Mouse (Mus musculus) gastrocnemius, postnatal 10 days (tissue): ENCODE results near the gene Fanca. TPM values are rescaled to one million over a fixed set of nuclear protein-coding genes. Genes with fewer than 3 reads are reported as not detected.
"Not testable (repeated sequence)": the region's sequence is repeated elsewhere in the genome, so short reads cannot be mapped to it uniquely, and the experiment has no call there.

Source experiments
- DNase-seq: peaks from one replicate; pipeline ENCODE4 v3.0.0; 2021; ENCODE audit warnings: mixed read lengths
- total RNA-seq, 2 experiments: library from RNA; stranded (reverse); gene quantifications; 2 replicates each; pipeline ENCODE4 v1.2.3; 2021

Fanca gene
- total RNA-seq, 2 experiments from 2014 or later = 4.6 to 6.2 TPM

- peak; percentile 21 for DNase-seq
Measured at GRCm38 (mm10) chr8:123271147-123271546, 47.2 kb downstream of the Fanca start.

DNA sequence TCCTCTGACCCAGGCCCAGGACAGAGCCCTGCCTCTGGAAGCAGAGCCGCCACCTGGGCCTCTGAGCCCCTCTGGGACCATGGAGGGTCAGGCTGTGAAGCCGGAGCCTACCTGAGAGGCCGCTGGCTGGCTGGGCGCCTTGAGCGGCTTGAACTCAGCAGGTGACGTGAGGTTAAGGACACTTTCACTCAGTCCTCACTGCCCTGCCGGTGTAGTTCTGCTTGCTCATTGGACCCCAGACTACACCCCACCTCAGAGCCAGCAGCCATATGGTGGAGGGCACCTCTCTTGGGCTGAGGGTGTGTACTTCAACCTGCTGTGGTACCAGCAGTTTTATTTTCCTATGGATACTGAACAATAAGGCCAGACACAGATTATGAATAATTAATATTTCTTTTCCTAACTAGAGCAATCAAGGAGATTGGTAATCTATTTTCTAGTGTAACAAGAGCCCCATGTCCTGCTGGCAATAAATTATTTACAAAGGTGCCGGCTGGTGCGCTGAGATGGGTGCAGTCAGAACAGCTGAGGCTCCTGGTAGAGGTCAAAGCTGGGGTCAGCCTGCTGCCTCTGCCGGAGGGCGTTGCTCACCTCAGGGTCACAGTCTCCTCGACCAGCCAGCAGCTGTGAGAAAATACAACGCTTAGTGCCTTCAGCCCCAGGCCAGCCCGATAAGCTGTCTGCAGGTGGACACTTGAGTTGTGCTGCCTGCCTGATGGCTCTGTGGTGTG is 50.3 kb downstream of the Fanca start:
- DNase-seq = no peak

DNA sequence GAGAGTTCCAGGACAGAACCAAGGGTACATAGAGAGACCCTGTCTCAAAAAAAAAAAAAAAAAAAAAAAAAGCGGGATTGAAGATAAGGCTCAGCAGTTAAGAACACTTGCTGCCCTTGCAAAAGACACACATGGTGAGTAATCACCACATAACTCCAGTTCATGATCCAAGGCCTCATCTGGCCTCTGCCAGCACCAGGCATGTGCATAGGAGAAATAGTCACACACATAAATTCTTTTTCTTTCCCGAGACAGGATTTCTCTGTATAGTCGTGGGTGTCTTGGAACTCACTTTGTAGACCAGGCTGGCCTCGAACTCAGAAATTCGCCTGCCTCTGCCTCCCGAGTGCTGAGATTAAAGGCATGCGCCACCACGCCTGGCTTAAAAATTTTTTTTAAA is 60.8 kb downstream of the Fanca start:
- DNase-seq = not testable (repeated sequence)

GRCm38 (mm10) chr8:123257114-123257513 is 61.3 kb downstream of the Fanca start:
- DNase-seq = no peak

DNA sequence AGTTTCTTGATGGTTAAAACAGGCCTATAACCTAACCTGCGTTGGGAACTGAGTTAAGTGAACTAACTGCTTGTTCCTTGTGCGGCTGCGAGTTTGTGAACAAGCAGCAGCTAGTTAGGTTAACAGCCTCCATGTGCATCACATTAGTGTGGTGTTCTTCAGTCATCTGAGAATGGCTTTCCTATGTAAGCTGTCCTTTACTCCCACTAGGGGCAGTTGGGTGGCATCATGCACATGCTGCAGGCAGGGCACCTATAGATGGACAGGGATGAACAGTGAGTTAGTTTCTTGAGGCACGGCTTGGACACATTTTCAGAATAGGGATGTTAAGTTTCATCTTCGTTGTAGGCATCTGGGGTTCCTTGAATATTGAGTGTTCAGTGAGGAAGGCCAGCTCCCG is 63.2 kb downstream of the Fanca start:
- no peak for DNase-seq

GRCm38 (mm10) chr8:123254099-123254885 is 64.1 kb downstream of the Fanca start, which contains the start of the genes Zfp276 and Vps9d1:
TSS of gene Zfp276 (plus strand) at chr8:123254195.
TSS of gene Vps9d1 (minus strand) at chr8:123254348.
- DNase-seq = peak; percentile 91

DNA sequence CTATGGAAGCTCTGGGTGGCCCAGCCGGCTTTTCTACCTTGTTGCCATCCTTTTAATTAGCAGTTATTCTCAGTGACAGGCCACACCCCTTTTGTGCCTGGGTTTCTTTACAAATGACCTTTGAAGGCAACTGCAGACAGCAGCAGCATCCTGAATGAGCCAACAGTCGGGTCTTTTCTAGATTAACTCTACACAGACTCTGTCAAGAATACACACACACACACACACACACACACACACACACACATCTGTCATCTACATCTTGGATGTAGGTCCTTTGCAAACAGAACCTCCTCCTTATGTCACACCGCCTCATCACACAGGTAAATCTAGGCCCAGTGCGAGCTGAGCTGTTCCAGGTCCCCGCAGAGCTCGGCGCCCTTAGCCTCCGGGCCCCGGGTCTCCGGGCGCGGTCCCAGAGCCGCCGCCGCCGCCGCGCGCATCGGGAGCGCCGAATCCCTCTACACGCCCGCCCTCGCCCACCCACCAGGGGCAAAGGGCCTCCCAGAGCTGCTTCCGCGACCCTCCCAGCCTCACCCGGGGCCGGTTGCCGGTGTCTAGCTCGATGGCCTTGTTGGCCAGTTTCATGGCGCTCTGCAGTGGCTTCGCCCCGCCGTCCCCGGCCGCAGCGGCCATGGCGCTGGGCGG is 64.8 kb downstream of the Fanca start:
- no peak for DNase-seq

DNA sequence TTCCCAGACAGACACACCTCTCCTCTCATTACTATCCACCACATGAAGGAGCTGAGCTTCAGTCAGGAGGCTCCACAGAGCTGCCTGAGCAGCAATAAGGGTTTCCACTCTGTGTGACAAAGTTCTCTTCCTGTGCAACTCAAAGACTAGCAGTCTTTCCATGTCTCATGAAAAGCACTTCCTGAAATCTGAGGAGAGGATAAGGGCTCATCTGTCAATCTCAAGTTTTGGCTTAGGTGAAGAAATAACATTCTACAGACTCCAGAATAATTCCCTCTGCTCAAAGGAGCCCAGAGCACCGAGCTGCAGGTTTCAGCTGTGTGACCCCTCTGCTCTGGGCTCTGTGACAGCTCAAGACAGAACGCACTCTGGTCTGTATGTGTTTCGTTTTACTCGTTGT is 65.5 kb downstream of the Fanca start:
- DNase-seq = no peak

- no peak for DNase-seq
Measured at GRCm38 (mm10) chr8:123250940-123251339, 67.4 kb downstream of the Fanca start.

- DNase-seq = no peak
Measured at GRCm38 (mm10) chr8:123248596-123248995, 69.8 kb downstream of the Fanca start.

DNA sequence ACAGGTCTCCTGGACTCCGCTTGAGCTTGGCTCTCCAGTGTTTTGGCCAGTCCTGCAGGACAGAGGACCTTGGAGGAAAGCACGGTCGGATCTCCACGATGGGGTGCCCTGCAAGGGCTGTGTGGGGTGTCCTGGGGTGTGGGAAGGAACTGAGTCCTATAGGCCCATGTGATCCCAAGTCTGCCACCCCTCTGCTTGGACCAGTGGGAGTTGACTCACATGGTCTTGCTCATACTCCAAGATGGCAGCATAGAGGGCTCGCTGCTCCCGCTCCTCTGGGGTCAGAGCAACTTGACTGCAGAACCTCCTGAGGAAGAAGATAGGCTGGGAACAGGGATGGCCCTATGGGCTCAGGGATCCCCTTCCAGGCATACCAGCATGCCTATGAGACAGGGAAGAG is 70.6 kb downstream of the Fanca start:
- no peak for DNase-seq

DNA sequence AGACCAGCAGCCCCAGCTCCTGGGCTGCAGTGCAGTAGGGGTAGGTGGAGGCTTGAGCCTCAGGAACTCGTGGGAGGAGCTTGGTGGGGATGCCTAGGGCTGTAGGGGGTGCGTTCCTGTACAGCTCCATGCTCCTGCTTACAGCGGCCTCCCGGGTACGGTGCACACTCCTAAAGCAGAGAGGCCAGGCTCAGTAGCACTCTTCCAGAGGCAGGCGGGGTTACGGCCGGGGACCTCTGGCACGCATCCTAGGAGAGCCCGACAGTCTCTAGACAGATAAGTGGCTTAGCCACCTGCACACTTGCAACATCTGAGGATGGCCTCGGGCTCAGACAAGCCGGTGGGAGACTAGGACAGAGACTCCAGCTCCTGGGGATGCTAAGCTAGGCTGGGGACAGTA is 72.8 kb downstream of the Fanca start:
- no peak for DNase-seq

DNA sequence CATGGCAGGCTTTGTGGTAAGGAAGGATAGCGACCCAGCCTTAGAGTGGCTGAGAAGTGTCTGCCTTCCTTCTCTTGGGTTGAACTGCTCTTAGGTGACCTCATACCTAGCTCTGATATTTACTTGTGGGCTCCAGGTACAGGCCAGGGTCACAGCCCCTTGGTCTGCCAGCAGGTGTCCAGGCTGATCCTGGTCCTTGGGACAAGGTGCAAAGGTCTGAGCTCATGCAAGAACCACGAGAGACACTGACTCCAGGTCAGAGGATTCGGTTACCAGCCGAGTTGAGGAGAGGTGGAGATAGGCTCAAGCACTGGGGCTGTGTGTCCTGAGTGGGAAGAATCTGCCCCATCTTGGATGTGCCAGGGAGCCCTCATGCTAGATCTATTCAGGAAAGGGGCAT is 74.0 kb downstream of the Fanca start:
- no peak for DNase-seq

DNA sequence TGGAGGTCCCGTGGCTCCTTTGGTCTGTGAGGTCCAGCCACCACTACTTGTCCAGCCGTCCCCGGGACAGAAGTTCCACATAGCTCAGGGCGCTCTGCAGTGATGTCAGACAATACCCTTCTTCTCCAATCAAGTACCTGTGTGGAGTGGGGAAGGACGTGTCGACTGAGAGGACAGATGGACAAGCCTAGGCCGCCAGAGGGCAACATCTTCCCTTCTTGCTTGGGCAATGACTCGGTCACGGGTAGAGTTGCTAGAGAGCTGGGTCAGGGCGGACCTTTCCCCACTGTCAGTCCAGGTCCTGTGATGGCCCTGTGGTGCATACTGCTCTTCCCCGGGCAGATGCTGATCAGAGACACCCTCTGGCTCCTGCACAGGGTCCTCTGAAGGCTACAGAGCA is 75.3 kb downstream of the Fanca start:
- no peak for DNase-seq

DNA sequence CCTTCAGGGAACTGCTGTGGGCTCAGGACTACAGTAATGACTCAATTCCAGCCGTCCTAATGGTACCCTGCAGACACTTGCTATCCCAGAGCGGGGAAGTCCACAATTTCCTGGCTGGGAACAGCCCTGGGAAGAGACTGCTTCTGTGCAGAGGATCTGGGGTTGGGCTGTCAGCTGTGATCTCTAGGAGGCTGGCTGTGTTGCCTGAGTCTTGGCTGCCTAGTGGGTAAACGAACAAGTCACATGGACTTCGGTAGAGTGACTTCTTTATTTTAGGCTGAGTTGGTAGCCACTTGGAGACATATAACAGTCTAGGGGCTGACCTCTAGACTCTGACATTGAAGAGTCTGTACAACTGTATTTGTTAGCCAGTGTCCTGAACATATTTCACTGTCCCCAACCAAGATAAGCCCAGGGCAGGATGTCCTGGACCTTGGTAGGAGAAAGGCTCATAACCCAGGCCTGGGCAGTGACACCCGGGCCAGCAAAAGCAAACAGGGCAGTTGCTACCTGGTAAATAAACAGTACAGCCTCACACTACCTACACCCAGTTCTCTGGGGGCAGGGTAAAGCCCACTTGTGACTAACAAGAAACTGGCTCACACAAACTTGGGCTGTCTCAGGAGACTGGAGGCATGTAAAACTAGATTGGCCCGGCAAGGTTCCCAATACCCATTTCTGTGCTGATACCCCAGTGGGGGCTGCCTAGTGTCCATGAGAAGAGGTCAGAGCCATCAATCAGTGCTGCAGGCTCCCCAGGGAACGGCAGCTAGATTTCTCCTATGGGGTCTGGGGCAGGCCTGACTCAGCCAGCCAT is 76.1 kb downstream of the Fanca start:
- DNase-seq = no peak

DNA sequence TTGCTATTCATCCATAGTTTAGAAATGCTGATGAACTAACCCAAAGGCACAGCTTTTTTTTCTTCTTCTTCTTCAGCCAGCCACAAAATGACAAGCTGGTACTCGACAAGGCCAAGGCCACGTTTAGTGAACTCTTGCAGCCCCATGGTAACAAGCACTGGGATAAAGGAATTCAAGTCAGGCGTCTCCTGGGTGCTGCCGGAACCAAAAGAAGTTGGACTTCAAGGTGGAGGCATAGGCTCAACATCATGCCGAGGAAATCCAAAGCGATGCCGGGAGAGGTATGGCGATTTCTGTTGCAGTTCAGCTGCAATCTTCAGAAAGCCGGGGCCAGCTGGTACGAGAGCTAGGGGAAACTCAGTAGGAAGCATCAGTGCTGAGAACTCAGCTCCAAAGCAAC is 79.0 kb downstream of the Fanca start:
- DNase-seq = no peak

GRCm38 (mm10) chr8:123235520-123236497 is 82.6 kb downstream of the Fanca start, which contains the start of gene Spata2l:
TSS of gene Spata2l (minus strand) at chr8:123236233.
- peak; percentile 75 for DNase-seq

DNA sequence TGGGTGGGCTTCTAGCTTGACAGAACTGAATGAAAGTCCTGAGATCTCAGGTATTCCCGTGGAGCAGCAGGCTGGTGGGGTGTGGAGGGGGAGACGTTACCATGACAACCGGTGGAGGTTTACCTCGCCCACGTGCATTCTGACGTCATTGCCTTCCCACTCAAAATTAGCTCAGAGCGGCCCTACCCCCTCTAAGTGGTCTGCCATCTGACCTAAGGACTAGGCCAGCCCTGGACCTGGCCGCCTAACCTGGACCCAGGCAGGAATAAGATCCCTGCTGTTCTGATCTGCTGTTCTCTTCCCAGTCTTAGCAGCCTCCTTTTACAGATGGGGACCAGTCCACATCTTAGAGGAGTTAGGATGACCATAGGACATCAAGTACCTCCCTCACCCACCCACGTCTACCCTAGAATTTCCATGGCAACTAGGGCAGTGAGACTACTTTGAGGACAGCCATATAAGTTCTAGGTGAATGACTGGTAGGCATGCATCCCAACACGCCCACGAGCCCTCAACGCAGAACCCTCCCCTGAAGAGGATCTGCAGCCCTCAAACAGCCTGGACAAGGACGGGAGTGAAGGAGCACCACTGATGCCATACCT is 83.4 kb downstream of the Fanca start:
- DNase-seq = no peak

DNA sequence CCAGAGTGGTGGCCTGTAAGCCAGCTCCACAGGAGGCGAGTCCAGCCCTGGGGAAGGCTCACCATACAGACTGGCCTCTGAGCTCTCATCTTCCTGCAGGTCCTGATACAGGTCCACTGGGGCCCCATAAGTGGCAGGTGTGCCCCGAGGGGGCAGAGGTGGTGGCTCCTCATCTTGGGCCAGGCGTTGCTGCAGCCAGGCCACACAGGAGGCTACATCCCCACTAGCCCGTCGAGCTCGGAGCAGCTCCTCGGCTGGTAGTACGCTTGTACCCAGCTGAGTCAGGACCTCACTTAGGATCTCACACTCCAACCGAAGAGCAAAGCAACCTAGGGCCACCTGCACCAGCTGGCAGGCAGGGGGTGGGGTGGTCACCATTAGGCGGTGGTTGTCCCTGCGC is 84.6 kb downstream of the Fanca start:
- no peak for DNase-seq

DNA sequence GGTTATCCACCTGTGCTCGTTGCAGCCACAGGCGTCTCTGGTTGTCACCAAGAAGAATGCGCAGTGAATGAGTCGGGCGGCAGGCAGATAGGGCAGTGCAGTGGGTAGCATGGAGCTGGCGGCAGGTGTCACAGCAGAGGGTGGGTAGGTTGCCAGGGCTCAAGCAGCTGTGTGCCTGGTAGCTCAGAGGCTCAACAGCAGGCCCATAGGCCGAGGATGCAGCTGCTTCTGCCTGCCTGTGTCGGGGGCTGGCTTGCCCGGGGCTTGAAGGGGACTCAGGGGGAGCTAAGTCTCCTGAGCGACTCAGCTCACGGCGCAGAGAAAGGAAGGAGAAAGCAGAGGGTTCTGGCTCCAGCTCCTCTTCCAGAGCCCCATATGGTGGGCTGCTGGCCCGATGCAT is 85.1 kb downstream of the Fanca start:
- DNase-seq = peak; percentile 50
